Mouse (Mus musculus): ENCODE results near the gene Hs1bp3. TPM values are rescaled to one million over a fixed set of nuclear protein-coding genes. Genes with fewer than 3 reads are reported as not detected.

Hs1bp3 gene
- polyA plus RNA-seq, 1 experiment from 2014 or later: 18.3 TPM

GRCm38 (mm10) chr12:8348733-8349513, 35.7 kb downstream of the Hs1bp3 start:
- WGBS: 71% methylated on average over 9 of the region's 9 CpGs
- no peak for ATAC-seq (ENCODE audit: insufficient number of reproducible peaks, low FRiP score)
- H3K27ac ChIP-seq (ENCODE audit: poor library complexity, severe bottlenecking): no peak overlapping the region

GRCm38 (mm10) chr12:8351025-8351903, 38.0 kb downstream of the Hs1bp3 start:
- Histone ChIP-seq H3K4me3 (no peak overlapping the region), H3K27me3 (replicated peaks) (no peaks in the 10 kb centered on the region), H3K36me3 (no peaks in the 10 kb centered on the region), H3K4me2 (no peak overlapping the region), H3K27ac (ENCODE audit: poor library complexity, severe bottlenecking) (peak overlapping the region; percentile 21; the same call in 1 of the 2 replicates), H3K9me3 (replicated peaks) (no peaks in the 10 kb centered on the region), H3K4me1 (replicated peaks) (peaks cover 18% of the 10 kb centered on the region), H3K9ac (peak overlapping the region; percentile 39; the same call in 1 of the 2 replicates)
- peak; percentile 33; the same call in 1 of the 2 replicates for ATAC-seq (ENCODE audit: insufficient number of reproducible peaks, low FRiP score)
- WGBS: 31% methylated on average over 4 of the region's 4 CpGs

More at GRCm38 (mm10) chr12:8348733-8349513, 35.7 kb downstream of the Hs1bp3 start:
- Histone ChIP-seq H3K27me3 (replicated peaks) (no peaks in the 10 kb centered on the region), H3K9me3 (replicated peaks) (no peaks in the 10 kb centered on the region), H3K4me2 (no peak overlapping the region), H3K36me3 (no peaks in the 10 kb centered on the region), H3K4me3 (no peak overlapping the region), H3K4me1 (replicated peaks) (peaks cover 33% of the 10 kb centered on the region), H3K9ac (no peak overlapping the region)

- H3K27ac ChIP-seq (ENCODE audit: poor library complexity, severe bottlenecking): no peak overlapping the region
- H3K9ac ChIP-seq: no peak overlapping the region
- WGBS: 81% methylated on average over 4 of the region's 4 CpGs
- no peak overlapping the region for H3K4me3 ChIP-seq
- H3K4me2 ChIP-seq: no peak overlapping the region
- peaks cover 30% of the 10 kb centered on the region for H3K4me1 ChIP-seq (replicated peaks)
- no peaks in the 10 kb centered on the region for H3K36me3 ChIP-seq
- no peak for ATAC-seq (ENCODE audit: insufficient number of reproducible peaks, low FRiP score)
- H3K27me3 ChIP-seq (replicated peaks): no peaks in the 10 kb centered on the region
- H3K9me3 ChIP-seq (replicated peaks): no peaks in the 10 kb centered on the region
These were observed 39.8 kb downstream of the Hs1bp3 start for GRCm38 (mm10) chr12:8353071-8353470.

- WGBS: 97% methylated on average over 1 of the region's 1 CpGs
- H3K36me3 ChIP-seq: no peaks in the 10 kb centered on the region
- no peaks in the 10 kb centered on the region for H3K9me3 ChIP-seq (replicated peaks)
- ATAC-seq (ENCODE audit: insufficient number of reproducible peaks, low FRiP score): no peak
- H3K9ac ChIP-seq: no peak overlapping the region
- H3K4me3 ChIP-seq: no peak overlapping the region
- H3K27me3 ChIP-seq (replicated peaks): no peaks in the 10 kb centered on the region
- H3K4me2 ChIP-seq: no peak overlapping the region
- H3K27ac ChIP-seq (ENCODE audit: poor library complexity, severe bottlenecking): no peak overlapping the region
- H3K4me1 ChIP-seq (replicated peaks): peaks cover 33% of the 10 kb centered on the region
These were observed 41.0 kb downstream of the Hs1bp3 start for GRCm38 (mm10) chr12:8354187-8354586.

- Histone ChIP-seq H3K9me3 (replicated peaks) (no peaks in the 10 kb centered on the region), H3K4me3 (no peak overlapping the region), H3K4me2 (no peak overlapping the region), H3K27me3 (replicated peaks) (no peaks in the 10 kb centered on the region), H3K36me3 (no peaks in the 10 kb centered on the region), H3K27ac (ENCODE audit: poor library complexity, severe bottlenecking) (no peak overlapping the region), H3K9ac (no peak overlapping the region), H3K4me1 (replicated peaks) (peaks cover 32% of the 10 kb centered on the region)
- 88% methylated on average over 4 of the region's 4 CpGs for WGBS
- no peak for ATAC-seq (ENCODE audit: insufficient number of reproducible peaks, low FRiP score)
These were observed 41.8 kb downstream of the Hs1bp3 start for GRCm38 (mm10) chr12:8355011-8355410.

GRCm38 (mm10) chr12:8357449-8357848, 44.2 kb downstream of the Hs1bp3 start:
- no peak overlapping the region for H3K9ac ChIP-seq
- H3K4me3 ChIP-seq: no peak overlapping the region
- H3K27me3 ChIP-seq (replicated peaks): no peaks in the 10 kb centered on the region
- 24% methylated on average over 5 of the region's 5 CpGs for WGBS
- H3K36me3 ChIP-seq: no peaks in the 10 kb centered on the region
- ATAC-seq (ENCODE audit: insufficient number of reproducible peaks, low FRiP score): peak; percentile 86
- no peak overlapping the region for H3K4me2 ChIP-seq
- no peaks in the 10 kb centered on the region for H3K9me3 ChIP-seq (replicated peaks)
- H3K27ac ChIP-seq (ENCODE audit: poor library complexity, severe bottlenecking): peak overlapping the region; percentile 62
- H3K4me1 ChIP-seq (replicated peaks): peaks cover 21% of the 10 kb centered on the region

GRCm38 (mm10) chr12:8358344-8358966, 45.2 kb downstream of the Hs1bp3 start:
- Histone ChIP-seq H3K4me3 (no peak overlapping the region), H3K36me3 (no peaks in the 10 kb centered on the region), H3K27me3 (replicated peaks) (no peaks in the 10 kb centered on the region), H3K4me2 (no peak overlapping the region), H3K9me3 (replicated peaks) (no peaks in the 10 kb centered on the region), H3K27ac (ENCODE audit: poor library complexity, severe bottlenecking) (peak overlapping the region; percentile 61), H3K4me1 (replicated peaks) (peaks cover 21% of the 10 kb centered on the region), H3K9ac (no peak overlapping the region)
- ATAC-seq (ENCODE audit: insufficient number of reproducible peaks, low FRiP score): no peak
- 67% methylated on average over 5 of the region's 5 CpGs for WGBS

GRCm38 (mm10) chr12:8359418-8360112, 46.3 kb downstream of the Hs1bp3 start:
- Histone ChIP-seq H3K9ac (no peak overlapping the region), H3K9me3 (replicated peaks) (no peaks in the 10 kb centered on the region), H3K36me3 (no peaks in the 10 kb centered on the region), H3K27me3 (replicated peaks) (no peaks in the 10 kb centered on the region), H3K4me1 (replicated peaks) (peaks cover 21% of the 10 kb centered on the region), H3K4me3 (no peak overlapping the region), H3K27ac (ENCODE audit: poor library complexity, severe bottlenecking) (no peak overlapping the region), H3K4me2 (no peak overlapping the region)
- 91% methylated on average over 3 of the region's 3 CpGs for WGBS
- ATAC-seq (ENCODE audit: insufficient number of reproducible peaks, low FRiP score): no peak

GRCm38 (mm10) chr12:8361866-8362265, 48.6 kb downstream of the Hs1bp3 start:
- Histone ChIP-seq H3K4me3 (no peak overlapping the region), H3K4me2 (no peak overlapping the region), H3K9me3 (replicated peaks) (no peaks in the 10 kb centered on the region), H3K9ac (no peak overlapping the region), H3K4me1 (replicated peaks) (peaks cover 21% of the 10 kb centered on the region), H3K27me3 (replicated peaks) (no peaks in the 10 kb centered on the region), H3K27ac (ENCODE audit: poor library complexity, severe bottlenecking) (no peak overlapping the region), H3K36me3 (no peaks in the 10 kb centered on the region)
- 66% methylated on average over 5 of the region's 5 CpGs for WGBS
- ATAC-seq (ENCODE audit: insufficient number of reproducible peaks, low FRiP score): no peak

GRCm38 (mm10) chr12:8362400-8362799, 49.2 kb downstream of the Hs1bp3 start:
- H3K9ac ChIP-seq: no peak overlapping the region
- H3K27ac ChIP-seq (ENCODE audit: poor library complexity, severe bottlenecking): no peak overlapping the region
- no peak overlapping the region for H3K4me3 ChIP-seq
- ATAC-seq (ENCODE audit: insufficient number of reproducible peaks, low FRiP score): no peak
- H3K4me1 ChIP-seq (replicated peaks): peaks cover 16% of the 10 kb centered on the region
- H3K4me2 ChIP-seq: no peak overlapping the region
- H3K9me3 ChIP-seq (replicated peaks): no peaks in the 10 kb centered on the region
- 70% methylated on average over 7 of the region's 7 CpGs for WGBS
- no peaks in the 10 kb centered on the region for H3K36me3 ChIP-seq
- no peaks in the 10 kb centered on the region for H3K27me3 ChIP-seq (replicated peaks)
